Mouse (Mus musculus): ENCODE data around the gene Ttll11. TPM values are rescaled to one million over a fixed set of nuclear protein-coding genes. Genes with fewer than 3 reads are reported as not detected.

The Ttll11 gene
- polyA plus RNA-seq, 1 experiment, result 1.5 TPM

DNA sequence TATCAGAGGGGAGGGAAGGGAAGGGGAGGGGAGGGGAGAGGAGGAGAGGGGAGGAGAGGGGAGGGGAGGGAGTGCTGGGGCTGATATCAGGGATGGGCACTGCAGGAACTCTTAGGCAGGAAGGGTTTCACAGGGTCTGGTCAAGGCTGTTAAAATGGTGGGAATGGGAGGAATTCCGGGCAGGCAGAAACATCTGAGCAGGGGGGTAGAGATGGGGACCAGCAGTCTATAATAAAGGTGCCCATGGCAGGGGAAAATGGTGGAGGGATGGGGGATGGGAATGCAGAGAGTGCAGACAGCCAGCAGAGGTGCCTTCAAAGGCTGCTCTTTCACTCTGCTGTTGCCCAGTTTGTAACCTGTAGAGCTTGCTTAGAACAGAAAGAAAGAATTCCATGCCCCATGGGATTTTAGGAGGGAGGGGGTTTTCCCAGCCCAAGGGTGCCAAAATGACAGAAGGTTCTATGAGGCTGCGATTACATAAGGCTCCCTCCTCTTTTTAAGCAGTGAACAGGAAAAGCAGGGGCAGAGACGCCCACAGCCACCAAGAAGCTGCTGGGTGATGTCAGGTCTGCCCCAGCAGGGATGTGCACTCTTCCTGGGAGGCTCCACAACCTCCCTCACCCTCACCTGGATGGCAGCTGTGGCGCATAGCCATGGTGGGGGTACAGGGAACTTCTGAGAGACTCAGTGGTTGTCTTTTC, 211.0 kb downstream of the Ttll11 start:
- DNase-seq (ENCODE audit: low spot score), result no peak

DNA sequence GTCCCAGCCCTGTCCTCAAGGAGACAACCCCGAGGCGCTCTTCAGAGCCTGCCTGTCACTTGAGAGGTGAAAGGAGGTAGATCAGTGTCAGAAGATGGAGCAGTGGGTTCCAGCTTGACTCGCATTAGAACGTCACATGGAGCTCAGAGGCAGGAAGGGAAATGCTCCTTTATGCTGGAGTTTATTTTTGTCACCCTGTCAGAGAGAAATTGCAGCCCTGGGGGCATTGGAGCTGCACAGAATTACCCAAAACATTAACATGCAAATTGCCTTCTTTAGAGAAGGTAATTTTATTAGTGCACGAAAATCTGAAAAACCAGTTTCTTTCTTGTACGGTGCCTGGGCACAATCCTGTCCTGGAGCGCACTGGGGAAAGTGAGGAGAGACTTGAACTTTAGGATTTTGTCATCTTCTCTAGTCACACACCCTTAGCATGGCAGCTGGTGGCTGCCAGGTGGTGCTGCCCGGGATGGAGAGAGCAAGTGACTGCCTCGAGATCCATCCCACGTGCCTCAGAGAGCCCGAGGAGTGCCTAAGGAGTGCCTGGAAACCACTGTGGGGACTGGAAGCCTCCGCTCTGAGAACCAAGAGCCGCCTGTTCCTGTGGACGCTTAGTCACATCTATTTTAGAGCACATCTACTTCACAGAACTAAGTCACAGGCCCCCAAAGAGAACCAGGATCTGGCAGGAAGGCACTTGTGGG, 211.7 kb downstream of the Ttll11 start:
- DNase-seq (ENCODE audit: low spot score), result no peak

DNA sequence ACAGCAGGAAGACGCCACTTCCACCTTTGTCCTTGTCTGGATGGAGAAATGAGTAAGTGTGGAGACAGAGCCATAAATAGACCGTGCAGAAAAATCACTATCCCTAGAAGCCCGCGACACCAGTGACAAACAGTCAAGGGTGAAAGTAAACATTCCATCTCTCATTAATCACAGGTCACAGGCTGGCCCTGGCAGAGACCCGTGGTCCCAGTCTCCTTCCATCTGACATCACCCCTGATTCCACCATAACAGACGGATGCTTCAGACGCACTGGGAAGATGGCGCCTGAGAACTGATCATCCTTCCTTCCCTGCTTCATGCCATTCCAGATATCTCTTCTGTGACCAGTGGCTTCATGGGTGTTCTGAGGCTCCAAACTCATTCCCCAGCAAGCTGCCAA, 215.4 kb downstream of the Ttll11 start:
- no peak for DNase-seq (ENCODE audit: low spot score)

DNA sequence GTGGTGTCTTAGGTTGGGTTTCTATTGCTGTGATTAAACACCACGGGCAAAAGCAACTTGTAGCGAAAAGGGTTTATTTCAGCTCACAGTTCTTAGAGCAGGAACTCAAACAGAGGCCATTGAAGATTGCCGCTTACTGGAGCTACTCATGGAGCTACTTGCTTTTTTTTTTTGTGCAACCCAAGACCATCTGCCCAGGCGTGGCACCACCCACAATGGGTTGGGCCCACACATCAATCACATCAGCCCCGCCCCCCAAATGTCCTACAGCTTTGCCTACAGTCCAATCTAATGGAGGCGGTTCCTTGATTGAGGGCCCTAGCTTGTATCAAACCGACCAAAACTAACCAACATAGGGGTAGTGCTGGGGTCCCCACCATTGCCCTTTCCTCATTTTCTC, 215.9 kb downstream of the Ttll11 start:
- no peak for DNase-seq (ENCODE audit: low spot score)

DNA sequence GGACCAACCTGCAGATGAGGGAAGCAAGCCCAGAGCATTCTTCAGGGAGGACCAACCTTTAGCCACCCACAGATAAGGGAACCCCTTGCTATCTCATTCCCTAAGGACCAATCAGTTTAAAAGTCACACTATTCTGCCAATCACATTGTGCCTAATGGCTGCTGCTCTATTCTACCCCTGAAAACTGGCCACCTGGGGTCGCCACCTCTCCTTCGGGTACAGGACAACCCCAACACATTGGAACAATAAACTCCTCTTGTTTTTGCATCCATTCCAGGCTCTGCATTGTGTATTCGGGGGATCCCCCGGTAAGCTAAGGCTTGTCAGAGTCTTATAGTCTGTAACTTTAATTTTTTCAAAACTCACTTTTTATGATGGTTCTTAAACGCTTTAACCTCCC, 218.3 kb downstream of the Ttll11 start:
- DNase-seq (ENCODE audit: low spot score), result no peak

DNA sequence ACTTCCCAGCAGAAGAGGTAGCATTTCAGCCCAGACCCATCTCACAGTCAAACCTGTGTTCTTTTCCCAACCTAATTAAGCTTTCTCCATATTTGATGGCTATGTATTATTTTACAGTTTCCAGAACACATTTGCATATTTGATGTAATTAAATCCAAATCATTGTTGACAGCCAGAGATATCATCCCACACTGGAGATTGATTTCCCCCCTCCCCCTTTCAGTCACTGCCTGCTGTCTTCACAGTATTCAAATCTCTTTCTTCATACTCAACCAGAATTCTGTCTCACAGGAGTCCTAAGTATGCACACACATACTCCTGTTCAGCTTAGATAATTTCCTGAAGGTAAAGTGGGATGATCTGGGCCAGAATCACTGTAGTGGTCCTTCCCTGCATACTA, 218.8 kb downstream of the Ttll11 start:
- DNase-seq (ENCODE audit: low spot score), result no peak

DNA sequence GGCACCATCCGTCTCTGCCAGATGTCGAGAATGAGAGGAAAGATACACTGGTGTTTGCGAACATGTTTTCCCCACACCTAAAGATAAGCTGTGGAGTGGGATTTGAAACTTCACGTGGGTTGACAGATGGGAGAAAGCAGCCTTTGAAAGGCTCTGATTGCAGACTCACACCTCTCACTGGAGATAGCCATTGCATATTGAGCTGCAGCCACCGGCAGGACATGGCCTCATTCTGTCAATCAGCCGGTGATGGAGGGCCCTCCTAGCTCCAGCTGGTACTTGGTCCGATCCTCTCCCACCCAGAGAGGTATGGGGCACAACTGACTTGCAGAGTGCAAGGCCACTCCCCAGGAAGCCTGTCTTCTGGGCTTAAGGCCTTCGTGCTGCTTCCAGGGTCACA, 219.4 kb downstream of the Ttll11 start:
- no peak for DNase-seq (ENCODE audit: low spot score)

DNA sequence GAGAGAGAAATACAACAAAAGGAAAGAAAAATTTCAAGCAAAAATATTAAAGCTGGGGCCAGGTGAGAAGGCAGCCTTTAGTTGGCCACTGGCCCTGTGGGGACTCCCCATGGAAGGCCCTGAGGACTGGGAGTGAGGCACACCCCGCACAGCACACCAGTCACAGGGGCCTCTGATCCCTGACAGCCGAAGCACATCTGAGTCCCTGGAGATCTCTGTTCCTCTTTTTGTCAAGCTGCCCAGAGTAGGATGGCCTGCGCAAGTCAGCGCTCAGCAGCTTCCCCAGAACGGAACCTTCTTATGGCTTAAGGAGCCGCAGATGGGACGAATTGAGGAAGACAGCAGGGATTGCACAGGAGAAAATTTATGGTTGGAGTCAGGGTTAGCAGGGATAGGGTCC, 223.2 kb downstream of the Ttll11 start:
- DNase-seq (ENCODE audit: low spot score), result no peak

DNA sequence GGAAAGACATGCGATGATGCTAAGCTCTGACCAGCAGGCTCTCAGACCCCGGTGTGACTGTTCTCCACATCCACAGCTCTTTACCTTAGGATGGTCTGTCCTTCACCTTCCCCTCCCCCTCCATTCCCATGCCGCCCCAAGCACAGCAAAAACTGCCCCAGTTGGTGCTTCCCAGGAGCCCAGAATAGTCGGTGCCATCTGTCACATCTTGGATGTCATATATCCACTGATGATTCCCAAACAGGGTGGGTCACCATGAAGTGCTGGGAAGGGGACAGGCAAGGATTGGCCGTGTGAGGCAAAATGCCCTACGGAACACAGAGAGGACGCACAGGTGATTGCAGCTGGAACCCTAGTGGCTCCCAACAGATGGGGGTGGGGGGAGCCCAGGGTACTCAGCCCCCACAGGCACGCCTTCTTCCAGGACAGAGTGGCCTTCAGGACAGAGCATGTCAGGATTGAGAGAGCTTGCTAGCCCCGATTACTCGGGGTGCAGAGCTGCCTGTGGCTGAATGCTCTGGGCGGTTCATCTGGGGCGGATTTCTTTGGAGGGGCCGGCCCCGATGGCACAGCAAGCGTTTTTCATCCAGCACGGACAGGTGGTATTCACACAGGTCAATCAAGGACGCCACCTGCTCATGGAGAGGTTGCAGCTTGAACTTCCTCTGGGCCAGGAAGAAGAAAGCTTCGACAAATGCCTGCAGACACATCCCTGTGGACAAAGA, 227.8 kb downstream of the Ttll11 start:
- no peak for DNase-seq (ENCODE audit: low spot score)

DNA sequence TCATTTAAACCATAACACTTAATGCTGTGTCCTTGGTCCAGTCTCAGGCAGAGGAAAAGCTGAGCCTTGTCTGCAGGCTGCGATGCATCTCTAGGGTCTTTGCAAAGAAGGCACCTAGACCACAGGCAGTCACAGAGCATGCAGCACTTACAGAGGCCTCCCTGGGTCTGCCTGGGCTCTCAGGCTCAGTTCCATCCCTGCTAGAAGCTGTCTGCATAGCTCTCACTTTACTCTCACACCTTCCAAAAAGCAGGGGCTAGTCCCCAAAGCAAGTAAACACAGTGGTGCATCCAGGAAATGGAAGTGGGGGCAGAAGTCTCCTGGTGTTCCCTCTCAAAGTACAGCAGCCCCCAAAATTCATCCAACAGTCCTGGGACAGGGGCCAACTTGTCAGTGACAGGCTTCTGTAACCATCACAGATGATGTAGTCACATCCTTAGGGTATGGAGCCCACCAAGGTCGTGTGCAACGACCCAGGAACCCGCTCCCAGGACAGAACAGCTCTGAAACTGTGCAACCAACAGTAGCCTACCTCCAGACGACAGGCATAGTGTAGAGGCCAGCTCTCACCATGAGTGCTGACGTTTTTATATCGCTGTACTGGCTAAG, 229.1 kb downstream of the Ttll11 start:
- DNase-seq (ENCODE audit: low spot score), result no peak

DNA sequence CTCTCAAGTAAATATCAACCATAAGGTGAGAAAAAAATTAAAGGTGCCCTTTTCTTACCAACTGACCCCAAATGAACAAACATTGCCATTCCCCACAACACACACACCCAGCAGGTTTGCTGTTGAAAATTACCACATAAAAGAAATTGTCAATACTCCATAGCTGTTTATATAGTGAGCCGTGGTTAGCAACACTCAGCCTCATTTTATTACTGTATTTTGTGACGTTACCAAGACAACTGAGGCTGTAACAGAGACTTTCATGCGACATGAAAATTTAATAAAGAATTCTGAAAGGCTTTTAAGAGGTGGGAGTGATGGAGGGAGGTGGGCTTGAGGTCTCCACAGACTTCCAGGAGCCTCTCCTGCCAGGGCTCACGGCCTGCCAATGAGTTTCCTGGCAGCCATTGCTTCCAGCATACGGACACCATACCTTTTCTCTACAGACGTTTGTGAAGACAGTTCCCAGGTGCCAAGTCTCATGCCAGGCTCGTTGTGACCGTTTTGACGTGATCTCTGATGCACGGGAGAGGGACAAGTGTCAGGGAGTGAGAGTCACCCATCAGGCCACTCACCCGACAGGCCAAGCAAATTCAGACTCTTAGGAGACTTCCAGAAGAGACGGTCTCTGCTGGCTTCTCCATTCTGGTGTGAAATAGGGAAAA, 232.2 kb downstream of the Ttll11 start:
- DNase-seq (ENCODE audit: low spot score), result no peak

DNA sequence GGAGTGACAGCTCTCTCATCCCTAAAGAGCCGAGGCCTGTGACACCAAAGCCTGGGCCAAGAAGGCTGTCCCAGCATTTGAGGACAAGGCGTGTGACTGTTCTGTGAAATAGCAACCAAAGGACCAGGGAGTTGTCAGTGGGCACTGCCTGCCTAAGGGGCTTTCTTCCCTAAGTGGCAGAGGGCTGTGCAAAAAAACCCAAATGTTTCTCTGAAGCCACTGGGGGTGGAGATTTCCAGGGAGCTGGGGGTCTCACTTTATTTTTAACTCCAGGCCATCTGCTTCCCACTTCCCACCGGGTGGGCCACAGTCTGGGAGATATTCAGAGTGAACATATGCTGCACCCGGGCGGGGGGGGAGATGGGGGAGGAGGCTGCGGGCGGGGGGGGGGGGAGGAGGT, 233.1 kb downstream of the Ttll11 start:
- no peak for DNase-seq (ENCODE audit: low spot score)

DNA sequence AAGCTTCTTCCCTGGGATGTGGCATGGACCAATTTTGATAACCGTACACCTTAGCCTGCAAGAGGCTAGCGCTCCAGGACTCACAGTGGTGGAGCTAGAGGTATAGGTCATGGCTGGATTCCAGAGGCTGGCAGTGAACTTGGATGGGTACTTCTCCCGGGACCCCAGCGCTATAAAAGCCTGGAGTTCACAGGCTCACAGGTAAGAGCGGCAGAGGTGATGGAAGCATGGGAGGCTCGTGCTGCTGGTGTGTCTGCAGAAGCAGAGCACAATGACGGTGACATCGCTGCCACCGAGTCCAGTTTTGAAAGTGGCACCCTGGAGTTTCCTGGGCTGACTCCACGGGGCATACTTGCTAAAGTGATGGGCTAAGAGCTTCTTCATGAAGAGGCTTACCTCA, 233.8 kb downstream of the Ttll11 start:
- no peak for DNase-seq (ENCODE audit: low spot score)

DNA sequence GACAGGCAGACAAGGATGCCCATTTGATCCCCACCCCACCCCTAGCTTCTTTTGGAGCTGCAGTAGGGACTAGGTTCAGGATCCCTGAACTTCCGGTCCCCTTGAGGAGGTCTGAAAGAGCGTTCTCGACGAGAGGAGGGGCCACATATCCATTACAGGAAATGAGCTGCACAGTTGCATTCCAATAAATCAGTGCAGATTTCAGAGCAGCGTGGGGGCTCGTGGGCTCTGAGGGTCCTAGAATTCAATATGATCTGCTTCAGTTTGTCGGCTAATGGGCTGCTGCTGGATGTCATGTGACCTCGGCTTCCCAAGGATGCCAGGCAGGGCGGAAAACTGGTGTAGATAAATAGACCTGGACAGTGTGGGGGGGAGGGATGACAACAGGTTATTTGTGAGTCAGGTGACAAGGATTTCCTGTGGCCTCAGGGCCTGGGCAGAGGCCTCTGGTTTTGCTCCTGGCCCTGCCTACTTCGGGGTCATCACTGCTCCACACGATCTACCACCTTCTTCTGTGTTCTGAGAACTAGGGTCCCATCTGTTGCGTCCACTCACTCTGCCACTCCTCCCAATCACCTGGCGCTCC, 240.0 kb downstream of the Ttll11 start:
- no peak for DNase-seq (ENCODE audit: low spot score)

DNA sequence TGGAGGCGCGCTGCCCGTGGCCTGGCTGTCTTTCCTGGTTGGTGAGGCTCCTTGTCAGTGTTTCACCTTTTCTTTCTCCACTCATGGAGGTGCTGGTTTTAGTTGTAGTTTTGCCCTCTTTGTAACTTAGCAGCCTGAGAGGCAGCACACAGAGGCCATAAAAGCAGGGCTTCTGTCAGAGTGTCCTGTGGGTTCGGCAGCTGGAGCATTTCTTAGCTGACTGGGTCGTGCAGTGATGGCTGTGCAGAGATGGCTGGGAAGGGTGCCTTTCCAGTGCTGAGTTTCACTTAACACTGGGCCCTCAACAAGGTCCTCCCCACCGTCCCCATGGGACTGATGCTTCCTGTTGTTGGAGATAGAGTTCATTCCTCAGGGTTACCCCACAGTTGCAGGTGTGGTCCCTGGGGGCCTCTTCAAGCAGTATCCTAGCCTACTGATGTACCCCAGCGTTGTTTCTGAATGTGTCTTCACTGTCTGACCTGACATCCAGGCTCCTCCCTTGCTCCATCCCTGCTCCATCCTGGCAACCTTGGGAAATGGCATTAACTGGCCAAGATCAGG, 242.2 kb downstream of the Ttll11 start:
- DNase-seq (ENCODE audit: low spot score), result no peak

DNA sequence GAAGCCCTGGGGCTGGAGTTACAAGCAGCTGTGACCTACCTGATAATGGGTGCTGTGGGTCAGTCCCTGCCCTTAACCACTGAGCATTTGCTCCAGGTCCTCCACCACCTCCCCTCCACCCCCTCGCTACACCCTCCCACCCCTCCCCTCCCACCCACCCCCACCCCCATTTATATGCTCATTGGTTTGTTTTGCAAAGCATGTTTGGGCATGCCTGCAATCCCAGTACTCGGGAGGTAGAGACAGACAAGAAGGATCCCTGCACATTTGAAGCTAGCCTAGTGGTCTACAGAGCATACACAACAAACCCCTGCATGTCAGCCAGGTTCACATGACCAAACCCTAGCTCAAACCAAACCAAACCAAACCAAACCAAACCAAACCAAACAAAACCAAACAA, 243.7 kb downstream of the Ttll11 start:
- no peak for DNase-seq (ENCODE audit: low spot score)

DNA sequence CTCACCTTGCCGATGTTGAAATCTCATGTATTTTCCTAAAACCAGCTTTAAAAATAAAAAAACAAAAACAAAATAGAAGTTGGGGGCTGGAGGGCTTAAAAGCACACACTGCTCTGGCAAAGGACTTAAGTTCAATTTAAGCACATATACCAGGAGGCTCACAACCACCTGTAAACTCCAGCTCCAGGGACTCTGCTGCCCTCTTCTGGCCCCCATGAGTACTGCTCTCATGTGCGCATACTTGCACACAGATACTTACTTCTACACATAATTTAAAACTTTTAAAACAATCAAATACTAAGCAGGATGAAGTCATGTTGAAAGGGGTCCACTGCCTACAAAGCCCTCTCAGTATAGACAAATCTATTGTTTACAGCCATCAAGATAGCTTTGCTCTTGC, 244.7 kb downstream of the Ttll11 start:
- no peak for DNase-seq (ENCODE audit: low spot score)

DNA sequence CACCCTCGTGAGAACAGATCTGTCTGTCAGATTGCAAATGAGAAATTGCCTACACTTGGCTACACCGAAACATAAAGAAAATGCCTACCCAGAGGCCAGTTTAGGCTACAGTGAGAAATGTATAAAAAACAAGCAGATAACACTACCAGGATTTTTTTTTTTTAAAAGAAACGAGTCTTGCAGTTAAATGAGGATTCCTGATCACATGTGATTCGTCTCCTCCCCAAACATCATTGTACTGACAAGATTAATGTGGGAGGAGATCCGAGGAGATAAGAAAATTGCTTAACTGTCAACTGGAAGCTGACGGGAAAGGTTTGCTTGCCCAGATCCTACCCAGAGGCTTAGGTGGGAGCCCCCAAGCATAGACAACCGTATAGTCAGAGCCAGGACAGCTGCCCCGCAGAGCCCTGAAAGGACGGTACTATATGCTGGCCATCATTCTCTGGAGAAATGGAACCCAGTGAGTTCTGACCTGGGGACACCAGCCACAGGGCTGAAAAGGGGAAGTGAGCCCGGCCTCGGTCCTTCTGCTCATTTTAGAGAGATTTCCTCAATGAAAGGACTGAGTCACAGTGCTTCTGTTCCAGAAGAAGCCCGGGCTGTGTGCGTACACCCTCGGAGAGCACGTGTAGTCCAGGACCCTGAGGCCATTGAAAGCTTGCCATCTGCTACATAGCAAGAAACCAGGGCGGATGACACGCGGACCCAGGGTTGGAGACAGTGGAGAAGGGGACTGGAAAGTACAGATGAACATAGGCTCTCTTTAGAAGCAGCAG, 247.9 kb downstream of the Ttll11 start:
- no peak for DNase-seq (ENCODE audit: low spot score)

DNA sequence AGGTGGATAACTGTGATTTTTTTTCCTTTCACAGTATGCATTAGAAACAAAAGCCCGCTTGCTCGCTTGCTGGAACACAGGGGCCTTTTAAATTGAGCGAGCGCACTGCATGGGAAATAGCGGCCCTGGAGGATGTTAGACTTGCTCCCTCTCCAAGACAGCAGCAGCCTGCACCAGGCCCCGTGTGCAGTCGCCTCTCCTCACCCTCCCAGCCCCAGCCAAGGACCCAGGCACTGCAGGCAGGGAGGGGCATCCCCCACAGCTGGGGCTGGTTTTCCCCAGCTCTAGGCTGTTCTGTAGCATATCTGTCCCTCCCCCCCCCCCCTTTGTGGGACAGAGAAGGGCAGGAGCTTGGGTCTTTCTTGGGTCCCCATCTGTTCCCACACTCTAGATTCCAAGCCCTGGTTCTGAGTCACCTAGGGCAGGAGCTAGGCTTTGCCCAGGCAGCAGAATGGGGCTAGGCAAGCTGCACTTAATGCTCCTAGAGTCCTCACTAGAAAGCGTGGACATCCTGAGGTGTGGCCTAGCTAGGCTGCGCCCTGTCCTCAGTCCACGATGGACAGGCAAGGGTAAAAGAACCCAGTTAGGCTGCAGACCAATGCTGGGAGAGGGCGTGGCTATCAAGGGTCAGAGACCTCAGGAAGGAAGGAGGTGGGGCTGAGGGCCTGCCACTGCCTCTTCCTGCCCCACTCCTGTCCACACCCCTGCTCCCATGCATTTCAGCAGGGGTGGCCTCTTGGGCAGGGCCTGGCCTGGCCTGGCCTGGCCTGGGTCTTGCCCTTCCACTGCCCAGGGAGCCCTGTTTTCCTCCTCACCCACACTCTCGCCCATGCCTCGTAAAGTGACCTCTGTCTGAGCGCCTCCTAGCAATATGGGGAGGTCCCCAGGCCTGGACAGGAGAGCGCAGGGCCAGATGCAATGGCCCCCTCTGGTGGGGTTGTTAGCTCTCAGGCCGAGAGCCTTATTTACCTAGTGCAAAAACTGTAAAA, 250.3 kb downstream of the Ttll11 start:
- DNase-seq (ENCODE audit: low spot score), result no peak
